Mouse (Mus musculus) cerebellum, adult 9-10 months (tissue): ENCODE measurements at regions not wholly inside any gene's neighbourhood (a gene's known extent, or its start where the extent isn't known, plus 50 kb on each side); places are given as distances from the start of the nearest gene placed in this dataset.

Experiments used
- DNase-seq: peaks from one replicate; pipeline ENCODE4 v3.0.0; 2022

- DNase-seq = no peak
Observed at GRCm38 (mm10) chr4:95188107-95188506, 136.1 kb upstream of the Jun start.

GRCm38 (mm10) chr4:95191654-95192406 lies 139.8 kb upstream of the Jun start:
- no peak for DNase-seq

- no peak for DNase-seq
Observed at GRCm38 (mm10) chr4:95192562-95192961, 140.5 kb upstream of the Jun start.

- DNase-seq = no peak
Observed at GRCm38 (mm10) chr4:95193028-95193427, 141.0 kb upstream of the Jun start.

GRCm38 (mm10) chr4:95193473-95193872 lies 141.5 kb upstream of the Jun start:
- no peak for DNase-seq

- no peak for DNase-seq
Observed at GRCm38 (mm10) chr4:95194621-95195455, 142.8 kb upstream of the Jun start.

GRCm38 (mm10) chr4:95196106-95196505 lies 144.1 kb upstream of the Jun start:
- no peak for DNase-seq

GRCm38 (mm10) chr4:95197077-95197711 lies 145.2 kb upstream of the Jun start:
- no peak for DNase-seq

- no peak for DNase-seq
Observed at GRCm38 (mm10) chr4:95199394-95199793, 147.4 kb upstream of the Jun start.

- DNase-seq = no peak
Observed at GRCm38 (mm10) chr4:95200130-95200529, 148.1 kb upstream of the Jun start.

GRCm38 (mm10) chr4:95202478-95202877 lies 150.5 kb upstream of the Jun start:
- DNase-seq = no peak

- DNase-seq = no peak
Observed at GRCm38 (mm10) chr4:95203577-95203976, 151.6 kb upstream of the Jun start.

- DNase-seq = no peak
Observed at GRCm38 (mm10) chr4:95205372-95205771, 153.3 kb upstream of the Jun start.

GRCm38 (mm10) chr4:95207783-95208182 lies 155.8 kb upstream of the Jun start:
- no peak for DNase-seq

GRCm38 (mm10) chr4:95208827-95209226 lies 156.8 kb upstream of the Jun start:
- no peak for DNase-seq

- DNase-seq = no peak
Observed at GRCm38 (mm10) chr4:95209322-95210119, 157.5 kb upstream of the Jun start.

GRCm38 (mm10) chr4:95212561-95212960 lies 160.5 kb upstream of the Jun start:
- DNase-seq = no peak

- no peak for DNase-seq
Observed at GRCm38 (mm10) chr4:95213026-95213425, 161.0 kb upstream of the Jun start.

- no peak for DNase-seq
Observed at GRCm38 (mm10) chr4:95214026-95214425, 162.0 kb upstream of the Jun start.

- DNase-seq = no peak
Observed at GRCm38 (mm10) chr4:95215187-95215586, 163.2 kb upstream of the Jun start.

GRCm38 (mm10) chr4:95230461-95230860 lies 178.4 kb upstream of the Jun start:
- no peak for DNase-seq

- DNase-seq = no peak
Observed at GRCm38 (mm10) chr4:95233034-95233433, 181.0 kb upstream of the Jun start.

GRCm38 (mm10) chr4:95234030-95234555 lies 182.1 kb upstream of the Jun start:
- DNase-seq = no peak
